Mouse (Mus musculus) intestine, postnatal 0 days (tissue): ENCODE measurements around the gene Sgf29. TPM values are rescaled to one million over a fixed set of nuclear protein-coding genes. Genes with fewer than 3 reads are reported as not detected.
A peak's percentile ranks its signal among the peaks of the same experiment; 100 is the strongest.

Experiments used
- ATAC-seq: fragments of 200-750 bp; cut with Nextera tagmentation; 2 replicates; pipeline ENCODE4 v1.8.0; 2017; ENCODE audit warnings: mild to moderate bottlenecking, moderate TSS enrichment, moderate library complexity
- H3K27ac ChIP-seq: fragments of 300-500 bp; sonication (generic); 2 replicates; pipeline ENCODE4 v1.5.1; 2014; ENCODE audit warnings: mild to moderate bottlenecking, low read depth, low read length, moderate library complexity
- H3K27me3 ChIP-seq: fragments of 300-500 bp; sonication (generic); replicated peaks from 2 replicates; pipeline ENCODE4 v1.6.1; 2014; ENCODE audit warnings: low read length, mixed read lengths; ENCODE audit not compliant: control insufficient read depth, insufficient read depth
- H3K36me3 ChIP-seq: fragments of 300-500 bp; sonication (generic); 2 replicates; pipeline ENCODE4 v1.6.1; 2014; ENCODE audit warnings: mild to moderate bottlenecking, moderate library complexity; ENCODE audit not compliant: control insufficient read depth, insufficient read depth
- H3K4me1 ChIP-seq: fragments of 300-500 bp; sonication (generic); replicated peaks from 2 replicates; pipeline ENCODE4 v1.6.1; 2014; ENCODE audit warnings: antibody characterized with exemption, low read length, mixed read lengths; ENCODE audit not compliant: control insufficient read depth, insufficient read depth
- H3K4me2 ChIP-seq: fragments of 300-500 bp; sonication (generic); replicated peaks from 2 replicates; pipeline ENCODE4 v1.6.1; 2014; ENCODE audit warnings: low read depth, mild to moderate bottlenecking, moderate library complexity
- H3K4me3 ChIP-seq: fragments of 300-500 bp; sonication (generic); 2 replicates; pipeline ENCODE4 v1.5.1; 2014; ENCODE audit warnings: low read depth, low read length
- H3K9ac ChIP-seq: fragments of 300-500 bp; sonication (generic); 2 replicates; pipeline ENCODE4 v1.6.1; 2014; ENCODE audit warnings: mild to moderate bottlenecking, low read depth, low read length
- H3K9me3 ChIP-seq: fragments of 300-500 bp; sonication (generic); 2 replicates; pipeline ENCODE4 v1.6.1; 2016; ENCODE audit warnings: mixed run types; ENCODE audit not compliant: control insufficient read depth
- CTCF ChIP-seq: sonication (generic); IDR thresholded peaks from 2 replicates; pipeline ENCODE4 v1.5.1; 2016; ENCODE audit warnings: low read depth, mild to moderate bottlenecking, control low read depth, antibody characterized with exemption, moderate library complexity
- WGBS: fragments of 180-500 bp; shearing (Covaris S2); extraction: QIAGEN DNeasy Blood & Tissue Kit; methylation state at CpG from one replicate; pipeline ENCODE4 v1.1.7; 2014; 5-methylcytosine and 5-hydroxymethylcytosine counted together
- polyA plus RNA-seq: library from polyadenylated mRNA; unstranded; fragments of >200 nt; fragmentation: Nextera tagmentation; extraction: Ambion mirVana; gene quantifications from 2 replicates; pipeline ENCODE4 v1.2.1, GENCODE M21; 2015

Gene Sgf29
- polyA plus RNA-seq, 1 experiment from 2014 or later, result 21.7 TPM

DNA sequence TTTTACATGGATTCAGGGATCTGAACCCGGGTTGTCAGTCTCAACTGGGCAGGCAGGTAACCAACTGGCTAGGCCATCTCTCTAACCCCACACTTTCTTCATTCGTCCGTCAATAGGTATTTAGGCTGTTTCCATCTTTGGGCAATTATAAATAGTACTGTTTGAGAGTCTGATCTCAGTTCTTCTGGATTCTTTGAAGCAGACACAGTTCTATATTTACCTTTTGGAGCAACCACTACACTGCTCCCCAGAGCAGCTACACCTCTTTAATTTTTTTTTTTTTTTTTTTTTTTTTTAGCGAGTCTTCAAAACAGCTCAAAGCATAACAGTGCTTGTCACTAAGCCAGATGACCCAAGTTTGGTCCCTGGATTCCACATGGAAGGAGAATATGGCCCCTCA is 66.6 kb downstream of the Sgf29 start:
- no peak for ATAC-seq
- no peak overlapping the region for H3K4me3 ChIP-seq
- H3K27me3 ChIP-seq, result no peaks in the 10 kb centered on the region
- H3K4me1 ChIP-seq, result no peaks in the 10 kb centered on the region
- H3K9me3 ChIP-seq, result no peaks in the 10 kb centered on the region
- no peak overlapping the region for H3K9ac ChIP-seq
- no peaks in the 10 kb centered on the region for H3K36me3 ChIP-seq
- H3K27ac ChIP-seq, result no peak overlapping the region
- no peak overlapping the region for H3K4me2 ChIP-seq
- 85% methylated on average over 4 of the region's 4 CpGs for WGBS
- no peak for TF ChIP-seq CTCF

DNA sequence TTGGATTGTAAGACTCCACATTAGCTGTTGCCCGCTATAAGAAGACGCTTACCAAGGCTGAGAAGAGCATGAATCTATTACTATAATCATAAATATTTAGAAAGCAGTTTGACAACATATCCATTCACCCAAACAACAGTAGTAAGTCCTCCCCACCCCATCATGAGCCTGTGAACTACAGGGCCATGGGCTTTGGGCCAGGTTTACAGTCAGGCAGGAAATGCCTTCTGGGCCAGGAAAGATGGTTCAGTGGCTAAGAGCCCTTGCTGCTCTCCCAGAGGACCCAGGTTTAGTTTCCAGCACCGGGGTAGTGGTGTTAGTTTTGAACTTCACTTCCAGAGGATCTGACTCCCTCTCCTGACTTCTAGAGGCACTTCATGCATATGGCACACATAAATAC is 68.5 kb downstream of the Sgf29 start:
- no peaks in the 10 kb centered on the region for H3K36me3 ChIP-seq
- H3K4me3 ChIP-seq, result no peak overlapping the region
- ATAC-seq, result no peak
- H3K4me1 ChIP-seq, result no peaks in the 10 kb centered on the region
- no peak overlapping the region; the same call in 1 of the 2 replicates for H3K27ac ChIP-seq
- H3K4me2 ChIP-seq, result no peak overlapping the region
- WGBS, result 63% methylated on average over 3 of the region's 3 CpGs
- no peak overlapping the region for H3K9ac ChIP-seq
- no peaks in the 10 kb centered on the region for H3K27me3 ChIP-seq
- TF ChIP-seq CTCF, result no peak
- H3K9me3 ChIP-seq, result no peaks in the 10 kb centered on the region

DNA sequence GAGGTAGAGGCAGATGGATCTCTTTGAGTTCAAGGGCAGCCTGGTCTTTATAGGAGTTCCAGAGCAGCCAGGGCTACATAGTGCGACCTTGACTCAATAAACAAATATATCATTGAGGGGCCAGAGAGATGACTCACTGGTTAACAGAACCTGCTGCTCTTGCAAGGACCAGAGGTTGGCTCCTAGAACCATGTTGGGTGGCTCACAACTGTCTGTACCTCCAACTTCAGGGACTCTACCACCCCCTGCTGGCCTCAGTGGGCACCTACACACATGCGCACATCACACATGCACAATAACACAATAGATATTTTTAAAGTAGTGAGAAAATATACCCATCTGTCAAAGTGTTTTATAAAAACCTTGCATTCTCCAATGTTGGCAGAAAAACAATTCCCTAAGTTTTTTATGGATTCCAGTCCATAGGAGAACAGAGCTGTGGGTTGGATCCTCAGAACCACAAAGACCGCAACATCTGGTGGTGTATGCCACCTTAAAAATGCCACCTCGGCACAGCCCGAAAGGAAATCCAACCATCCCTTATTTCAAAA is 69.8 kb downstream of the Sgf29 start:
- H3K27ac ChIP-seq, result no peak overlapping the region
- H3K9me3 ChIP-seq, result no peaks in the 10 kb centered on the region
- H3K4me1 ChIP-seq, result no peaks in the 10 kb centered on the region
- no peaks in the 10 kb centered on the region for H3K27me3 ChIP-seq
- WGBS, result 94% methylated on average over 5 of the region's 5 CpGs
- H3K36me3 ChIP-seq, result no peaks in the 10 kb centered on the region
- 0 out of 2 replicates have a peak, but pooled peaks have one; percentile 35 for TF ChIP-seq CTCF
- no peak for ATAC-seq
- no peak overlapping the region for H3K9ac ChIP-seq
- H3K4me3 ChIP-seq, result no peak overlapping the region
- H3K4me2 ChIP-seq, result no peak overlapping the region

DNA sequence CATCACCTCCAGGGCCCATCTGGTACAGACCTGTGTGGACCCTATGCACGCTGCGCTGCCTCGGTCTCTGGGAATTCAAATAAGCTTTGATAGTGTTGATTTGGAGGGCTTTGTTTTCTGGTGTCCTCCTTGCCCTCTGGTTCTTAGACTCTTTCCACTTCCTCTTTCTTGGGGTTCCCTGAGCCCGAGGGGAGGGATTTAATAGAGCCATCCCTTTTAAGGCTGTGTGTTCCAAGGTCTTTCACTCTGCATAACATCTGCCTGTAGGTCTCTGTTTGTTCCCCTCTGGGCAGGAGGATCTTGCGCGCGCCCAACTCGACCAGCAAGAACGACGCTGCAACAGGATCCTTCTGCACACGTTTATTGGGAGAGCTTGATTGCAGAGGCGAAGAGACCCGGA is 72.5 kb downstream of the Sgf29 start:
- Histone ChIP-seq H3K9me3 (no peaks in the 10 kb centered on the region), H3K4me2 (no peak overlapping the region), H3K9ac (no peak overlapping the region), H3K27ac (no peak overlapping the region), H3K4me3 (no peak overlapping the region), H3K4me1 (no peaks in the 10 kb centered on the region), H3K36me3 (no peaks in the 10 kb centered on the region), H3K27me3 (no peaks in the 10 kb centered on the region)
- no peak for TF ChIP-seq CTCF
- WGBS, result 90% methylated on average over 13 of the region's 13 CpGs
- ATAC-seq, result no peak

Other genes with a start within 250 kb of the Sgf29 start
- gene Cd19, start 234.4 kb upstream of the Sgf29 start, polyA plus RNA-seq, result 0.07 and 0.09 TPM in 2 replicates
- 15.1 and 17.0 TPM in 2 replicates for gene Rabep2, start 220.6 kb upstream of the Sgf29 start, polyA plus RNA-seq
- gene Atp2a1, start 186.2 kb upstream of the Sgf29 start, polyA plus RNA-seq, result 0.05 and 0.24 TPM in 2 replicates
- gene Sh2b1, start 173.9 kb upstream of the Sgf29 start, polyA plus RNA-seq, result 23.6 and 23.8 TPM in 2 replicates
- gene Tufm, start 161.9 kb upstream of the Sgf29 start, polyA plus RNA-seq, result 70.3 and 76.5 TPM in 2 replicates
- 19.4 and 22.0 TPM in 2 replicates for gene Atxn2l, start 145.9 kb upstream of the Sgf29 start, polyA plus RNA-seq
- gene Eif3c, start 82.9 kb upstream of the Sgf29 start, polyA plus RNA-seq, result 141 and 150 TPM in 2 replicates
- 0.44 and 0.57 TPM in 2 replicates for gene Apobr, start 64.4 kb upstream of the Sgf29 start, polyA plus RNA-seq
- gene Cln3, start 63.5 kb upstream of the Sgf29 start, polyA plus RNA-seq, result 62.9 and 66.6 TPM in 2 replicates
- 0.14 TPM in 1 of 2 replicates, not detected in the other for gene Il27, start 54.4 kb upstream of the Sgf29 start, polyA plus RNA-seq
- 28.2 and 30.8 TPM in 2 replicates for gene Nupr1, start 18.4 kb upstream of the Sgf29 start, polyA plus RNA-seq
- 6.8 and 8.2 TPM in 2 replicates for gene Sult1a1, start 27.1 kb downstream of the Sgf29 start, polyA plus RNA-seq
- gene Bola2, start 46.1 kb downstream of the Sgf29 start, polyA plus RNA-seq, result 80.4 and 98.2 TPM in 2 replicates
- gene Slx1b, start 46.5 kb downstream of the Sgf29 start, polyA plus RNA-seq, result 4.8 and 5.5 TPM in 2 replicates
- gene Coro1a, start 58.5 kb downstream of the Sgf29 start, polyA plus RNA-seq, result 21.5 TPM in 2 replicates
- gene Mapk3, start 110.3 kb downstream of the Sgf29 start, polyA plus RNA-seq, result 131 and 142 TPM in 2 replicates
- gene Gdpd3, start 117.0 kb downstream of the Sgf29 start, polyA plus RNA-seq, result 13.9 and 14.6 TPM in 2 replicates
- 63.1 and 64.6 TPM in 2 replicates for gene Ypel3, start 127.6 kb downstream of the Sgf29 start, polyA plus RNA-seq
- gene Tbx6, start 132.2 kb downstream of the Sgf29 start, polyA plus RNA-seq, result 0.17 TPM in 2 replicates
- 134 and 135 TPM in 2 replicates for gene Ppp4c, start 143.2 kb downstream of the Sgf29 start, polyA plus RNA-seq
- gene Fam57b, start 148.4 kb downstream of the Sgf29 start, polyA plus RNA-seq, result 0.97 and 1.2 TPM in 2 replicates
- not detected in 2 replicates for gene 4930451I11Rik, start 182.3 kb downstream of the Sgf29 start, polyA plus RNA-seq
- gene Doc2a, start 198.1 kb downstream of the Sgf29 start, polyA plus RNA-seq, result 1.5 and 1.6 TPM in 2 replicates
- 7.2 and 9.5 TPM in 2 replicates for gene Hirip3, start 212.7 kb downstream of the Sgf29 start, polyA plus RNA-seq
- 36.4 and 37.4 TPM in 2 replicates for gene Ino80e, start 213.1 kb downstream of the Sgf29 start, polyA plus RNA-seq
- 11.5 and 12.9 TPM in 2 replicates for gene Taok2, start 235.4 kb downstream of the Sgf29 start, polyA plus RNA-seq